Mouse (Mus musculus) midbrain, embryonic 11.5 days (tissue): ENCODE measurements around the gene Cd274. TPM values are rescaled to one million over a fixed set of nuclear protein-coding genes. Genes with fewer than 3 reads are reported as not detected.

ENCODE experiments used
- ATAC-seq: fragments of 200-750 bp; cut with Nextera tagmentation; 2 replicates; pipeline ENCODE4 v1.8.0; 2017; ENCODE audit warnings: moderate TSS enrichment, moderate library complexity; ENCODE audit not compliant: low FRiP score
- DNase-seq: peaks from one replicate; pipeline ENCODE4 v3.0.0; 2015; ENCODE audit warnings: low spot score; ENCODE audit errors: missing footprints
- H3K27ac ChIP-seq: fragments of 300-500 bp; sonication (generic); 2 replicates; pipeline ENCODE4 v1.5.1; 2014; ENCODE audit warnings: low read depth, low read length
- H3K27me3 ChIP-seq: fragments of 300-500 bp; sonication (generic); 2 replicates; pipeline ENCODE4 v1.6.1; 2014; ENCODE audit warnings: mild to moderate bottlenecking, low read length, moderate library complexity, mixed read lengths; ENCODE audit not compliant: control insufficient read depth, insufficient read depth
- H3K36me3 ChIP-seq: fragments of 300-500 bp; sonication (generic); 2 replicates; pipeline ENCODE4 v1.6.1; 2014; ENCODE audit warnings: mild to moderate bottlenecking, low read length, moderate library complexity, mixed read lengths; ENCODE audit not compliant: control insufficient read depth, insufficient read depth
- H3K4me1 ChIP-seq: fragments of 300-500 bp; sonication (generic); 2 replicates; pipeline ENCODE4 v1.6.1; 2014; ENCODE audit warnings: low read length; ENCODE audit not compliant: control insufficient read depth, insufficient read depth
- H3K4me2 ChIP-seq: fragments of 300-500 bp; sonication (generic); 2 replicates; pipeline ENCODE4 v1.6.1; 2014; ENCODE audit warnings: mild to moderate bottlenecking, moderate library complexity
- H3K4me3 ChIP-seq: fragments of 300-500 bp; sonication (generic); 2 replicates; pipeline ENCODE4 v1.5.1; 2014; ENCODE audit warnings: low read depth, low read length
- H3K9ac ChIP-seq: fragments of 300-500 bp; sonication (generic); 2 replicates; pipeline ENCODE4 v1.6.1; 2014; ENCODE audit warnings: low read length
- H3K9me3 ChIP-seq: fragments of 300-500 bp; sonication (generic); 2 replicates; pipeline ENCODE4 v1.6.1; 2016; ENCODE audit warnings: low read length; ENCODE audit not compliant: control insufficient read depth
- WGBS: fragments of 180-500 bp; shearing (Covaris S2); extraction: QIAGEN DNeasy Blood & Tissue Kit; methylation state at CpG from one replicate; pipeline ENCODE4 v1.1.7; 2014; 5-methylcytosine and 5-hydroxymethylcytosine counted together
- polyA plus RNA-seq: library from polyadenylated mRNA; unstranded; fragments of >200 nt; fragmentation: Nextera tagmentation; extraction: Ambion mirVana; gene quantifications from 2 replicates; pipeline ENCODE4 v1.2.1, GENCODE M21; 2014

Cd274 gene
- polyA plus RNA-seq: 0.34 and 0.77 TPM in 2 replicates

GRCm38 (mm10) chr19:29366969-29367622 lies at the start of gene Cd274, which contains the start of gene Plgrkt:
TSS of gene Cd274 (plus strand) at chr19:29367455.
TSS of gene Plgrkt (minus strand) at chr19:29367390.
- peaks cover 3% of the 10 kb centered on the region; the same call in 1 of the 2 replicates for H3K4me1 ChIP-seq
- H3K9ac ChIP-seq: peak within 1 kb of the TSS; percentile 4; the same call in 1 of the 2 replicates
- H3K4me2 ChIP-seq: peak within 1 kb of the TSS; percentile 49
- WGBS: 6% methylated on average over 26 of the region's 26 CpGs
- H3K27me3 ChIP-seq: no peaks in the 10 kb centered on the region; the same call in 1 of the 2 replicates
- H3K36me3 ChIP-seq: no peaks in the 10 kb centered on the region
- no peaks in the 10 kb centered on the region for H3K9me3 ChIP-seq
- H3K4me3 ChIP-seq: peak within 1 kb of the TSS; percentile 32
- DNase-seq: peak; percentile 88
- no peak for ATAC-seq
- H3K27ac ChIP-seq: no peak within 1 kb of the TSS

GRCm38 (mm10) chr19:29323416-29324049 lies 43.7 kb upstream of the Cd274 start:
- Histone ChIP-seq H3K4me3 (no peak overlapping the region), H3K4me1 (no peaks in the 10 kb centered on the region), H3K27ac (no peak overlapping the region), H3K27me3 (no peaks in the 10 kb centered on the region), H3K9me3 (no peaks in the 10 kb centered on the region), H3K9ac (no peak overlapping the region), H3K36me3 (no peaks in the 10 kb centered on the region), H3K4me2 (no peak overlapping the region)
- ATAC-seq: no peak
- no peak for DNase-seq
- WGBS: 80% methylated on average over 8 of the region's 8 CpGs

GRCm38 (mm10) chr19:29325053-29325851 lies 42.0 kb upstream of the Cd274 start, which contains the start of gene Insl6:
TSS of gene Insl6 (minus strand) at chr19:29325356.
- ATAC-seq: peak; percentile 93
- H3K9ac ChIP-seq: peak within 1 kb of the TSS; percentile 58
- peak within 1 kb of the TSS; percentile 30 for H3K4me3 ChIP-seq
- H3K4me2 ChIP-seq: peak within 1 kb of the TSS; percentile 55
- no peak within 1 kb of the TSS for H3K27ac ChIP-seq
- H3K9me3 ChIP-seq: no peaks in the 10 kb centered on the region
- H3K27me3 ChIP-seq: no peaks in the 10 kb centered on the region
- peak; percentile 94 for DNase-seq
- 6% methylated on average over 31 of the region's 31 CpGs for WGBS
- H3K36me3 ChIP-seq: no peaks in the 10 kb centered on the region
- no peaks in the 10 kb centered on the region for H3K4me1 ChIP-seq

- WGBS: 68% methylated on average over 9 of the region's 9 CpGs
Observed at GRCm38 (mm10) chr19:29325852-29326180, 41.4 kb upstream of the Cd274 start.

GRCm38 (mm10) chr19:29326396-29326795 lies 40.9 kb upstream of the Cd274 start:
- no peak overlapping the region for H3K9ac ChIP-seq
- no peak for DNase-seq
- H3K4me3 ChIP-seq: no peak overlapping the region
- no peak overlapping the region for H3K27ac ChIP-seq
- H3K4me2 ChIP-seq: no peak overlapping the region
- 90% methylated on average over 4 of the region's 4 CpGs for WGBS
- H3K27me3 ChIP-seq: no peaks in the 10 kb centered on the region
- no peaks in the 10 kb centered on the region for H3K36me3 ChIP-seq
- H3K9me3 ChIP-seq: no peaks in the 10 kb centered on the region
- no peak for ATAC-seq
- H3K4me1 ChIP-seq: no peaks in the 10 kb centered on the region

More at GRCm38 (mm10) chr19:29325852-29326180, 41.4 kb upstream of the Cd274 start:
- H3K4me1 ChIP-seq: no peaks in the 10 kb centered on the region
- H3K9me3 ChIP-seq: no peaks in the 10 kb centered on the region
- ATAC-seq (no peak), DNase-seq (no peak)
- H3K4me2 ChIP-seq: peak overlapping the region; percentile 55; the same call in 1 of the 2 replicates
- no peak overlapping the region for H3K9ac ChIP-seq
- no peaks in the 10 kb centered on the region for H3K36me3 ChIP-seq
- H3K27ac ChIP-seq: no peak overlapping the region
- no peaks in the 10 kb centered on the region for H3K27me3 ChIP-seq
- H3K4me3 ChIP-seq: no peak overlapping the region

GRCm38 (mm10) chr19:29326822-29327552 lies 40.3 kb upstream of the Cd274 start:
- ATAC-seq (no peak), DNase-seq (no peak)
- H3K4me2 ChIP-seq: no peak overlapping the region
- no peaks in the 10 kb centered on the region for H3K36me3 ChIP-seq
- no peaks in the 10 kb centered on the region for H3K4me1 ChIP-seq
- H3K9ac ChIP-seq: no peak overlapping the region
- WGBS: 85% methylated on average over 13 of the region's 13 CpGs
- H3K4me3 ChIP-seq: no peak overlapping the region
- no peak overlapping the region for H3K27ac ChIP-seq
- H3K9me3 ChIP-seq: no peaks in the 10 kb centered on the region
- no peaks in the 10 kb centered on the region for H3K27me3 ChIP-seq

- no peaks in the 10 kb centered on the region for H3K36me3 ChIP-seq
- ATAC-seq: peak; percentile 64; the same call in 1 of the 2 replicates
- WGBS: 3% methylated on average over 23 of the region's 23 CpGs
- H3K27me3 ChIP-seq: no peaks in the 10 kb centered on the region
- peaks cover 3% of the 10 kb centered on the region for H3K4me1 ChIP-seq
- H3K27ac ChIP-seq: no peak within 1 kb of the TSS
- peak within 1 kb of the TSS; percentile 72 for H3K9ac ChIP-seq
- DNase-seq: peak; percentile 94
- peak within 1 kb of the TSS; percentile 74 for H3K4me2 ChIP-seq
- no peaks in the 10 kb centered on the region for H3K9me3 ChIP-seq
- H3K4me3 ChIP-seq: peak within 1 kb of the TSS; percentile 42
Observed at GRCm38 (mm10) chr19:29334068-29334745, 33.0 kb upstream of the Cd274 start, which contains the start of gene Rln1. TSS of gene Rln1 (minus strand) at chr19:29334670.

- DNase-seq: no peak
- H3K9ac ChIP-seq: no peak overlapping the region
- no peaks in the 10 kb centered on the region for H3K9me3 ChIP-seq
- no peak overlapping the region for H3K4me2 ChIP-seq
- ATAC-seq: no peak
- H3K27ac ChIP-seq: no peak overlapping the region
- no peaks in the 10 kb centered on the region for H3K36me3 ChIP-seq
- 77% methylated on average over 2 of the region's 2 CpGs for WGBS
- H3K4me1 ChIP-seq: peaks cover 3% of the 10 kb centered on the region
- H3K4me3 ChIP-seq: no peak overlapping the region
- no peaks in the 10 kb centered on the region for H3K27me3 ChIP-seq
Observed at GRCm38 (mm10) chr19:29336624-29337023, 30.6 kb upstream of the Cd274 start.
